Mouse (Mus musculus): Measurements from ENCODE around the gene Bbx. TPM values are rescaled to one million over a fixed set of nuclear protein-coding genes. Genes with fewer than 3 reads are reported as not detected.

The Bbx gene
- polyA plus RNA-seq, 1 experiment, result 4.6 TPM

DNA sequence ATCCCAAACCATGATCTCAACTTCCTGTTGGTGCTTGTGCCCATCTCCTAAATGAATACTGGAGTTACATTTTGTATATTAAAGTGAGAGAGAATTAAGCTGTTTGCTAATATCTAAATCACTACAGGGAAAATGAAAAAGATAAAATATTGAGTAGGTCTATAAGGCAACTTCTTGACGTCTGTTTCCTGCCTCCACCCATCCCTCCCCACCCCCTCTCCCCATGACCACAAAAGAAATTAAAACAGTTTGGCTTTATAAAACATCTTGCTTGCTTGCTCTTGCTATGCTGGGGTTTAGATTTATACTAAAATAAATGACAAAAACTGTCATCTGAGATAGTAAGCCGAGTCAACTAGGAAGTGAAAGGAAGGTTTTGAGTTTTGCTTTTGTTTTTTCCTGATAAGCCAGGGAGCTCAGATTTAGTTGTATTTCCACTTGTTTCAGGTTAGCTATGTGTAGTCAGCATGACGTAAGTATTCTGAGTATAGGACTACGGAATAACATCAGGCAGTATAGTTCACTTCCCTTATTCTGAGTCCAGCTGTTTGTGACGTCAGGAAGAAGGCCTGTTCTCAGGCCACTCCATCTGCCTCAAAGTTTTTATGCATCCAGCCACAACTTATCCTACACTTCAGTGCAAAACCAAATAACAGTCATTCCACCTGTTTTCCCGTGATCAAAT, 36.1 kb downstream of the Bbx start:
- TF ChIP-seq CEBPB (IDR thresholded peaks at IDR 0.05; ENCODE audit: insufficient read depth, poor library complexity, severe bottlenecking), result no peak
- no peak for TF ChIP-seq SRF (IDR thresholded peaks at IDR 0.05; ENCODE audit: control insufficient read depth, insufficient read length, low read depth)
- no peak for TF ChIP-seq USF1 (IDR thresholded peaks at IDR 0.05; ENCODE audit: low read depth)
- TF ChIP-seq E2F4 (IDR thresholded peaks at IDR 0.05; ENCODE audit: insufficient read depth), result no peak
- no peak for TF ChIP-seq MAX (IDR thresholded peaks at IDR 0.05; ENCODE audit: low read depth)
- TF ChIP-seq REST (IDR thresholded peaks at IDR 0.05; ENCODE audit: insufficient read depth, insufficient read length), result no peak
- TF ChIP-seq TCF12 (IDR thresholded peaks at IDR 0.05; ENCODE audit: insufficient read depth, poor library complexity, severe bottlenecking), result no peak
- no peak for TF ChIP-seq POLR2AphosphoS2 (IDR thresholded peaks at IDR 0.05; ENCODE audit: insufficient read length, low read depth)
- TF ChIP-seq POLR2A (IDR thresholded peaks at IDR 0.05; ENCODE audit: insufficient read length, low read depth), result no peak
- no peak for TF ChIP-seq MYOG (IDR thresholded peaks at IDR 0.05; ENCODE audit: control insufficient read depth in 1 of 3, insufficient read depth in 1 of 3, insufficient read length in 2 of 3, low read depth in 2 of 3)
- TF ChIP-seq TCF3 (IDR thresholded peaks at IDR 0.05; ENCODE audit: insufficient read length, low read depth), result no peak
- Histone ChIP-seq H3K79me2 (ENCODE audit: control insufficient read depth, insufficient read depth) (no peaks in the 10 kb centered on the region), H3ac (ENCODE audit: control insufficient read depth, insufficient read length) (no peak overlapping the region), H3K27me3 (ENCODE audit: control insufficient read depth, insufficient read depth, insufficient read length) (no peaks in the 10 kb centered on the region), H3K4me3 (no peak overlapping the region), H3K4me2 (ENCODE audit: low read depth) (no peak overlapping the region), H3K36me3 (ENCODE audit: control insufficient read depth, insufficient read depth) (no peaks in the 10 kb centered on the region)

DNA sequence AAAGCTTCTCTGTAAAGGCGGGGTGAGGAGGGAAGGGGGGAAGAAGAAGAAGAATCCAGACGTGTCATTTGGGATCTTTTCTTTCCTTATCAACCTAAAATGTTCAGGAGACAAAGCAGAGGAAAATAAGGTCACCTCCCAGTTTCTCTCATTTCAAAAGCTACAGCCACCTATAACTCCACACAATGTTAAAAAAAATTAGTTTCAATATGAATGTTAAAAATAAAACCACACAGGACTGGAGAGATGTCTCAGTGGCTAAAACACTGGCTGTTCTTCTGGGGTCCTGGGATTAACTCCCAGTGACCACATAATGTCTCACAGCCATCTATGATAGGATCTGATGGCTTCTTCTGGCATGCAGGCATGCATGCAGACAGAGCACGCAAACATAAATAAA, 43.7 kb downstream of the Bbx start:
- Histone ChIP-seq H3K4me2 (ENCODE audit: low read depth) (no peak overlapping the region), H3K4me3 (no peak overlapping the region), H3K27me3 (ENCODE audit: control insufficient read depth, insufficient read depth, insufficient read length) (no peaks in the 10 kb centered on the region), H3K79me2 (ENCODE audit: control insufficient read depth, insufficient read depth) (no peaks in the 10 kb centered on the region), H3ac (ENCODE audit: control insufficient read depth, insufficient read length) (no peak overlapping the region), H3K36me3 (ENCODE audit: control insufficient read depth, insufficient read depth) (no peaks in the 10 kb centered on the region)
- TF ChIP-seq SRF (IDR thresholded peaks at IDR 0.05; ENCODE audit: control insufficient read depth, insufficient read length, low read depth) (no peak), CEBPB (IDR thresholded peaks at IDR 0.05; ENCODE audit: insufficient read depth, poor library complexity, severe bottlenecking) (no peak), MYOD1 (IDR thresholded peaks at IDR 0.05; ENCODE audit: control insufficient read depth in 1 of 3, insufficient read length in 2 of 3, low read depth in 2 of 3) (no peak), REST (IDR thresholded peaks at IDR 0.05; ENCODE audit: insufficient read depth, insufficient read length) (no peak), USF1 (IDR thresholded peaks at IDR 0.05; ENCODE audit: low read depth) (no peak), E2F4 (IDR thresholded peaks at IDR 0.05; ENCODE audit: insufficient read depth) (no peak)

DNA sequence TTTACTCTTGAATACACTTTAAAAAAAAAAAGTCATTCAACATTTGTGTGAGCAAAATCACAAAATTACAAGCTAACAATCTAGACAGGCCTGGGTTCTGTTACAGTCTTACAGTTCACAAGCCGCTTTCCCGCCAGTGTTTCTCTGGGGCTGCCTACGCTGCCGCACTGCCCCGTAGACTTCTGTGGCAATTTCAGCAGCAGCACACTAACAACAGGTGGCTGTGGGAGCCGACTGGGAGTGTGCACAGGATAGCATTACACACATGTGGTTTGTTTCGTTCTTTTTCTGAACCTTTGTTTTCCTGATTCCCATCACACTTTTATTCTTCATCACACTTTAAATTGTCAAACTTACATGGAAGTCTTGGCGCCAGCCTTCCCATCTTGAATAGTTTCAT, 48.6 kb downstream of the Bbx start:
- peak in 2 of 3 experiments; percentile 39 to 82 for TF ChIP-seq MYOG (IDR thresholded peaks at IDR 0.05; ENCODE audit: control insufficient read depth in 1 of 3, insufficient read depth in 1 of 3, insufficient read length in 2 of 3, low read depth in 2 of 3)
- TF ChIP-seq MYOD1 (IDR thresholded peaks at IDR 0.05; ENCODE audit: control insufficient read depth in 1 of 3, insufficient read length in 2 of 3, low read depth in 2 of 3), result peak in 2 of 3 experiments; percentile 67 to 81
- TF ChIP-seq CEBPB (IDR thresholded peaks at IDR 0.05; ENCODE audit: insufficient read depth, poor library complexity, severe bottlenecking), result no peak

DNA sequence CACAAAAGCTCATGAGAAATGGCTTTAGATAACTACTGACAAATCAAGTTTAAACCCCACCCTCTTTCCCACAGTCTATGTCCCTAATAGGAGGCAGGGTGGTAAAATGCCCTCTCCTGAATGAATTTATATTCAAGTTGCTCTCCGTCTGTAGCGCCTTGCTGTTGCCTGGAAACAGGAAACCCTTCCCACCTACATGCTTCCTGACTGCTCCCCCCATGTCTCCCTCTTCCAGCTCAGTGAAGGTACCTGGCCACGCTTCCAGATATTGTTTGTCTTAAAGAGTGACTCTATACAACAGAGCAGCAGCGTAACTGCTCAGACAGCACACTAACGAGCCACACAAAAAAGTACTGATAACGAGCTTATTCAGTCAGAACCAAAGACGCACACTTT, 50.8 kb downstream of the Bbx start:
- Histone ChIP-seq H3K4me3 (no peak overlapping the region), H3K27me3 (ENCODE audit: control insufficient read depth, insufficient read depth, insufficient read length) (no peaks in the 10 kb centered on the region), H3K79me2 (ENCODE audit: control insufficient read depth, insufficient read depth) (peaks cover 4% of the 10 kb centered on the region), H3ac (ENCODE audit: control insufficient read depth, insufficient read length) (no peak overlapping the region), H3K36me3 (ENCODE audit: control insufficient read depth, insufficient read depth) (no peaks in the 10 kb centered on the region), H3K4me2 (ENCODE audit: low read depth) (no peak overlapping the region)
- TF ChIP-seq E2F4 (IDR thresholded peaks at IDR 0.05; ENCODE audit: insufficient read depth), result no peak
- TF ChIP-seq MYOG (IDR thresholded peaks at IDR 0.05; ENCODE audit: control insufficient read depth in 1 of 3, insufficient read depth in 1 of 3, insufficient read length in 2 of 3, low read depth in 2 of 3), result no peak
- no peak for TF ChIP-seq REST (IDR thresholded peaks at IDR 0.05; ENCODE audit: insufficient read depth, insufficient read length)
- no peak for TF ChIP-seq TCF12 (IDR thresholded peaks at IDR 0.05; ENCODE audit: insufficient read depth, poor library complexity, severe bottlenecking)
- TF ChIP-seq MYOD1 (IDR thresholded peaks at IDR 0.05; ENCODE audit: control insufficient read depth in 1 of 3, insufficient read length in 2 of 3, low read depth in 2 of 3), result no peak
- TF ChIP-seq MAX (IDR thresholded peaks at IDR 0.05; ENCODE audit: low read depth), result no peak
- no peak for TF ChIP-seq CEBPB (IDR thresholded peaks at IDR 0.05; ENCODE audit: insufficient read depth, poor library complexity, severe bottlenecking)
- no peak for TF ChIP-seq POLR2AphosphoS2 (IDR thresholded peaks at IDR 0.05; ENCODE audit: insufficient read length, low read depth)
- TF ChIP-seq SRF (IDR thresholded peaks at IDR 0.05; ENCODE audit: control insufficient read depth, insufficient read length, low read depth), result no peak

More for the DNA sequence above, 48.6 kb downstream of the Bbx start:
- H3K79me2 ChIP-seq (ENCODE audit: control insufficient read depth, insufficient read depth), result peaks cover 4% of the 10 kb centered on the region
- H3K36me3 ChIP-seq (ENCODE audit: control insufficient read depth, insufficient read depth), result no peaks in the 10 kb centered on the region
- no peaks in the 10 kb centered on the region for H3K27me3 ChIP-seq (ENCODE audit: control insufficient read depth, insufficient read depth, insufficient read length)
- no peak overlapping the region for H3K4me2 ChIP-seq (ENCODE audit: low read depth)
- no peak overlapping the region for H3ac ChIP-seq (ENCODE audit: control insufficient read depth, insufficient read length)
- H3K4me3 ChIP-seq, result no peak overlapping the region

DNA sequence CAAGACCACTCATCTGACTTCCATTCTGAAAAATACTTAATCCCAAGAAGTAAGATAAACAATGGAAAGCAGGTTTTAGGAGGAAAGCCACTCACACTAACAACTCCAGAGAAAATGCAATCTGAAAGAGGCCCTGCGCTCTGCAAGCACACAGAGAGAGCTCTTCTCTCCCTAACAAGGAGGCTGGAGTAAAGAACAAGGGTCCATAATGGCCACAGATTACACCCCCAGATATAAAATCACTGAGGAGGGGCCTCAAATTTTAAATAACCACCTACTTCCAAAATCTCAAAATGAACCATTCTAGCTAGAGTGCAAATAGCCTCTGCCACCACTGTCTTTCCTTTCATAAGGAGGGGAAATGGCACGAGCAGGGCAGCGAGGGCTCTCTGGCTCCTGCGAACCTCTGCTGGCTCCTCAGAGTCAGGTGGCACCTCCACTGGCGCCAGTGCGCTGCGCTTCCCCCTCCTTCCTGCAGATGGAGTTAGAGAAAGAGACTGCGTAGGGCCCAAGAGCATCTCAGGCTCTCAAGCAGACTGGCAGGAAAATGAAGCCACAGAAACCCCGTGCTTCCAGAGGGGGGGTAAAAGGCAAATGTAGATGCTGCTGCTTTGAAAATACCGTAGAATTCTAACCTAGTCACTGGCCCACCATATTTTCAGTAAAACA, 51.4 kb downstream of the Bbx start:
- no peak overlapping the region for H3K4me3 ChIP-seq
- no peak overlapping the region for H3ac ChIP-seq (ENCODE audit: control insufficient read depth, insufficient read length)

More for the DNA sequence above, 51.4 kb downstream of the Bbx start:
- Histone ChIP-seq H3K79me2 (ENCODE audit: control insufficient read depth, insufficient read depth) (peaks cover 4% of the 10 kb centered on the region), H3K4me2 (ENCODE audit: low read depth) (no peak overlapping the region), H3K27me3 (ENCODE audit: control insufficient read depth, insufficient read depth, insufficient read length) (no peaks in the 10 kb centered on the region), H3K36me3 (ENCODE audit: control insufficient read depth, insufficient read depth) (no peaks in the 10 kb centered on the region)
- TF ChIP-seq TCF12 (IDR thresholded peaks at IDR 0.05; ENCODE audit: insufficient read depth, poor library complexity, severe bottlenecking) (no peak), TCF3 (IDR thresholded peaks at IDR 0.05; ENCODE audit: insufficient read length, low read depth) (no peak), MAX (IDR thresholded peaks at IDR 0.05; ENCODE audit: low read depth) (no peak), POLR2AphosphoS2 (IDR thresholded peaks at IDR 0.05; ENCODE audit: insufficient read length, low read depth) (no peak), MYOD1 (IDR thresholded peaks at IDR 0.05; ENCODE audit: control insufficient read depth in 1 of 3, insufficient read length in 2 of 3, low read depth in 2 of 3) (no peak), CEBPB (IDR thresholded peaks at IDR 0.05; ENCODE audit: insufficient read depth, poor library complexity, severe bottlenecking) (no peak), POLR2A (IDR thresholded peaks at IDR 0.05; ENCODE audit: insufficient read length, low read depth) (no peak), SRF (IDR thresholded peaks at IDR 0.05; ENCODE audit: control insufficient read depth, insufficient read length, low read depth) (no peak), MYOG (IDR thresholded peaks at IDR 0.05; ENCODE audit: control insufficient read depth in 1 of 3, insufficient read depth in 1 of 3, insufficient read length in 2 of 3, low read depth in 2 of 3) (no peak), USF1 (IDR thresholded peaks at IDR 0.05; ENCODE audit: low read depth) (no peak), E2F4 (IDR thresholded peaks at IDR 0.05; ENCODE audit: insufficient read depth) (no peak), REST (IDR thresholded peaks at IDR 0.05; ENCODE audit: insufficient read depth, insufficient read length) (no peak)
